Mouse (Mus musculus) intestine, embryonic 14.5 days (tissue): ENCODE data around the gene Hrk. TPM values are rescaled to one million over a fixed set of nuclear protein-coding genes. Genes with fewer than 3 reads are reported as not detected.

Source experiments
- ATAC-seq: fragments of 200-750 bp; cut with Nextera tagmentation; replicated peaks from 2 replicates; pipeline ENCODE4 v1.8.0; 2017; ENCODE audit warnings: low read depth, moderate number of reproducible peaks, moderate TSS enrichment, moderate library complexity; ENCODE audit not compliant: low FRiP score, low TSS enrichment
- DNase-seq: peaks from one replicate; pipeline ENCODE4 v3.0.0-alpha.2; 2018; ENCODE audit warnings: low spot score
- H3K27ac ChIP-seq: fragments of 300-500 bp; sonication (generic); 2 replicates; pipeline ENCODE4 v1.5.1; 2014; ENCODE audit warnings: low read depth, mild to moderate bottlenecking, control low read depth
- H3K27me3 ChIP-seq: fragments of 300-500 bp; sonication (generic); replicated peaks from 2 replicates; pipeline ENCODE4 v1.6.1; 2014; ENCODE audit warnings: low read length, control low read depth; ENCODE audit not compliant: control insufficient read depth, insufficient read depth
- H3K36me3 ChIP-seq: fragments of 300-500 bp; sonication (generic); 2 replicates; pipeline ENCODE4 v1.6.1; 2014; ENCODE audit warnings: low read length, control low read depth; ENCODE audit not compliant: control insufficient read depth, insufficient read depth
- H3K4me1 ChIP-seq: fragments of 300-500 bp; sonication (generic); replicated peaks from 2 replicates; pipeline ENCODE4 v1.6.1; 2014; ENCODE audit warnings: low read length, control low read depth, mixed read lengths; ENCODE audit not compliant: control insufficient read depth, insufficient read depth
- H3K4me2 ChIP-seq: fragments of 300-500 bp; sonication (generic); 2 replicates; pipeline ENCODE4 v1.6.1; 2014; ENCODE audit warnings: low read length
- H3K4me3 ChIP-seq: fragments of 300-500 bp; sonication (generic); 2 replicates; pipeline ENCODE4 v1.5.1; 2014; ENCODE audit warnings: low read depth, low read length, control low read depth, mixed read lengths
- H3K9ac ChIP-seq: fragments of 300-500 bp; sonication (generic); 2 replicates; pipeline ENCODE4 v1.6.1; 2014; ENCODE audit warnings: mild to moderate bottlenecking, low read length
- H3K9me3 ChIP-seq: fragments of 300-500 bp; sonication (generic); 2 replicates; pipeline ENCODE4 v1.6.1; 2016; ENCODE audit warnings: low read length, control low read depth; ENCODE audit not compliant: control insufficient read depth
- WGBS: fragments of 180-500 bp; shearing (Covaris S2); extraction: QIAGEN DNeasy Blood & Tissue Kit; methylation state at CpG from one replicate; pipeline ENCODE4 v1.1.7; 2014; 5-methylcytosine and 5-hydroxymethylcytosine counted together
- polyA plus RNA-seq: library from polyadenylated mRNA; unstranded; fragments of >200 nt; fragmentation: Nextera tagmentation; extraction: Ambion mirVana; gene quantifications from 2 replicates; pipeline ENCODE4 v1.2.1, GENCODE M21; 2014

The Hrk gene
- polyA plus RNA-seq, 1 experiment from 2014 or later = 0.28 TPM

- H3K27me3 ChIP-seq = 0 out of 2 replicates have a peak, but pooled peaks cover 8% of the 10 kb centered on the region
- no peak overlapping the region for H3K27ac ChIP-seq
- ATAC-seq (no peak), DNase-seq (no peak)
- no peaks in the 10 kb centered on the region for H3K9me3 ChIP-seq
- no peaks in the 10 kb centered on the region for H3K4me1 ChIP-seq
- no peak overlapping the region for H3K4me3 ChIP-seq
- 76% methylated on average over 9 of the region's 9 CpGs for WGBS
- no peak overlapping the region for H3K9ac ChIP-seq
- H3K4me2 ChIP-seq = no peak overlapping the region
- H3K36me3 ChIP-seq = no peaks in the 10 kb centered on the region
Measured at GRCm38 (mm10) chr5:118190491-118190890, 26.0 kb downstream of the Hrk start.

GRCm38 (mm10) chr5:118192221-118192620 lies 27.8 kb downstream of the Hrk start:
- Histone ChIP-seq H3K36me3 (no peaks in the 10 kb centered on the region), H3K27me3 (0 out of 2 replicates have a peak, but pooled peaks cover 8% of the 10 kb centered on the region), H3K4me1 (no peaks in the 10 kb centered on the region), H3K9me3 (no peaks in the 10 kb centered on the region), H3K27ac (no peak overlapping the region), H3K9ac (no peak overlapping the region), H3K4me3 (no peak overlapping the region), H3K4me2 (no peak overlapping the region)
- no peak for ATAC-seq
- DNase-seq = no peak
- 31% methylated on average over 18 of the region's 18 CpGs for WGBS

GRCm38 (mm10) chr5:118197421-118197820 lies 33.0 kb downstream of the Hrk start:
- Histone ChIP-seq H3K9me3 (no peaks in the 10 kb centered on the region), H3K4me3 (no peak overlapping the region), H3K27ac (no peak overlapping the region), H3K9ac (no peak overlapping the region), H3K36me3 (no peaks in the 10 kb centered on the region), H3K4me2 (no peak overlapping the region), H3K27me3 (0 out of 2 replicates have a peak, but pooled peaks cover 3% of the 10 kb centered on the region), H3K4me1 (no peaks in the 10 kb centered on the region)
- 75% methylated on average over 13 of the region's 13 CpGs for WGBS
- no peak for DNase-seq
- ATAC-seq = no peak

- Histone ChIP-seq H3K9me3 (no peaks in the 10 kb centered on the region), H3K9ac (no peak overlapping the region), H3K4me3 (no peak overlapping the region), H3K27me3 (no peaks in the 10 kb centered on the region), H3K4me2 (no peak overlapping the region), H3K4me1 (no peaks in the 10 kb centered on the region), H3K36me3 (no peaks in the 10 kb centered on the region), H3K27ac (no peak overlapping the region)
- DNase-seq (no peak), ATAC-seq (no peak)
- WGBS = 62% methylated on average over 5 of the region's 5 CpGs
Measured at GRCm38 (mm10) chr5:118199670-118200069, 35.2 kb downstream of the Hrk start.

- H3K9me3 ChIP-seq = no peaks in the 10 kb centered on the region
- no peak overlapping the region for H3K27ac ChIP-seq
- DNase-seq = no peak
- no peak overlapping the region for H3K4me2 ChIP-seq
- H3K4me3 ChIP-seq = no peak overlapping the region
- no peaks in the 10 kb centered on the region for H3K4me1 ChIP-seq
- 56% methylated on average over 16 of the region's 16 CpGs for WGBS
- H3K9ac ChIP-seq = no peak overlapping the region
- ATAC-seq = no peak
- no peaks in the 10 kb centered on the region for H3K36me3 ChIP-seq
- no peaks in the 10 kb centered on the region for H3K27me3 ChIP-seq
Measured at GRCm38 (mm10) chr5:118204675-118205440, 40.4 kb downstream of the Hrk start.

- Histone ChIP-seq H3K27me3 (no peaks in the 10 kb centered on the region), H3K4me1 (no peaks in the 10 kb centered on the region), H3K27ac (no peak overlapping the region), H3K9me3 (no peaks in the 10 kb centered on the region), H3K36me3 (no peaks in the 10 kb centered on the region), H3K9ac (no peak overlapping the region), H3K4me3 (no peak overlapping the region), H3K4me2 (no peak overlapping the region)
- DNase-seq = no peak
- 78% methylated on average over 8 of the region's 8 CpGs for WGBS
- no peak for ATAC-seq
Measured at GRCm38 (mm10) chr5:118205852-118206251, 41.4 kb downstream of the Hrk start.

GRCm38 (mm10) chr5:118214012-118214411 lies 49.6 kb downstream of the Hrk start:
- peak overlapping the region; percentile 37 for H3K9ac ChIP-seq
- H3K4me2 ChIP-seq = peak overlapping the region; percentile 64
- H3K4me1 ChIP-seq = peaks cover 9% of the 10 kb centered on the region
- H3K27me3 ChIP-seq = no peaks in the 10 kb centered on the region
- 21% methylated on average over 5 of the region's 5 CpGs for WGBS
- 0 out of 2 replicates have a peak, but pooled peaks have one; percentile 18 for ATAC-seq
- H3K27ac ChIP-seq = no peak overlapping the region
- no peaks in the 10 kb centered on the region for H3K9me3 ChIP-seq
- peak overlapping the region; percentile 32 for H3K4me3 ChIP-seq
- H3K36me3 ChIP-seq = no peaks in the 10 kb centered on the region
- DNase-seq = peak; percentile 57

- Histone ChIP-seq H3K27ac (no peak overlapping the region), H3K9me3 (no peaks in the 10 kb centered on the region), H3K4me2 (peak overlapping the region; percentile 64), H3K36me3 (no peaks in the 10 kb centered on the region), H3K9ac (peak overlapping the region; percentile 37), H3K4me3 (peak overlapping the region; percentile 32), H3K27me3 (no peaks in the 10 kb centered on the region), H3K4me1 (peaks cover 9% of the 10 kb centered on the region)
- 6% methylated on average over 24 of the region's 24 CpGs for WGBS
- ATAC-seq (peak; percentile 86), DNase-seq (peak; percentile 87)
Measured at GRCm38 (mm10) chr5:118214418-118215154, 50.1 kb downstream of the Hrk start.
